Mouse (Mus musculus): ENCODE results near the gene Rpgr.

DNA sequence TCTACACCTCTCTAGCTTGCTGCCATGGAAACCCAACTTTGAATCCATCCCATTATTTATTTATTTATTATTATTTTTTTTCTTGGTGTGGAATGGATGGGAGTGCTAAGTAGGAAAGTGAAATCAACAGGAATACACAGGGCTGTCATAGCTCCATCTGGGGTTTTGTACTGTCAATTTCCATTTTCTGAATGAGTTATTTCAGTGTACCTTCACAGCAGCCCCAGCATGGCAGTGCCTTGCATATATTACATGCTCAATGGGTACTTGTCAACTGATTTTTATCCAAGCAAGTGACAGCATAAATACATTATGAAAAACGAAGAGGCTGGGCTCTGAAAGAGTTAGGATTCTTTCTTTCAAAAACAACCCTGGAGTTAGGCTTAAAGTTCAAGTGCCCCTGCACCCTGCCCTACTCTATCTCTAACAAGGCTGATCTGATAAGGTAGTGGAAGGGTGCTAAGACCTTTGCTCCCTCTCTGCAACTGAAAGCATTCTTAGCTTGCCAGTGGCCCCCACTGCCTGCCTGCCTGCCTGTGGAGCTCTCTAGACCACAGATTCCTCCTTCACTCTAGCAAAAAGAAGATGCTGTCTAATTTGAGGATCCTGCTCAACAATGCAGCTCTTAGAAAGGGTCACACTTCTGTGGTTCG is 35.3 kb upstream of the Rpgr start, which contains the start of gene Otc:
- no peak for TF ChIP-seq CTCF (IDR thresholded peaks at IDR 0.05; ENCODE audit: extremely low read depth, insufficient read depth, insufficient read length, insufficient replicate concordance)
- TF ChIP-seq POLR2A (IDR thresholded peaks at IDR 0.05; ENCODE audit: low read depth, low read length) = no peak
